In the genomic region with DNA sequence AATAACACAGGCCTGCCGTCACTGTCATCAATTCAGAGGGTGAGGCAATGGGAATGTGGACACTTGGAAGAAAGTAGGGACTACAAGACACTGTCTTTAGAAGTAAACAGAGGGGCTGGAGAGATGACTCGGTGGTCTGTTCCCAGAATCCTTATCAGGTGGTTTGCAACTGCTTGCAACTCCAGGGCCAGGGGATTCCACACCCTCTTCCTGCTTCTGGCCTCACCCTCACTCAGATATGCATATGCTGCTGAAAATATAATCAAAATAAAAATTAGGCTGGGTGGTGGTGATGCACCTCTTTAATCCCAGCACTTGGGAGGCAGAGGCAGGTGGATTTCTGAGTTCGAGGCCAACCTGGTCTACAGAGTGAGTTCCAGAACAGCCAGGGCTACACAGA, we compare ENCODE assay signal across 25 mouse cellular contexts. TPM values are rescaled to one million over a fixed set of nuclear protein-coding genes. Genes with fewer than 3 reads are reported as not detected.
"Had no signal": no experiment of that assay in that cellular context is flagged by ENCODE, and none has a peak within 500 bp of the region (broad histone marks: within the 10 kb centered on the region; RNA-seq: fewer than 3 reads in every experiment).

No protein-coding gene starts in this region.

- H3K27ac ChIP-seq: liver, embryonic 15.5 days; midbrain, embryonic 10.5 days; midbrain, embryonic 12.5 days; midbrain, embryonic 15.5 days; neural tube, embryonic 12.5 days; stomach, embryonic 15.5 days; stomach, postnatal 0 days had no signal

- DNase-seq: lung, adult 18-20 months; lung, embryonic 14.5 days; lung, postnatal 10 days; lung, postnatal 4 days; retina, postnatal 1 day; right cerebral cortex, adult 18-20 months; right cerebral cortex, postnatal 25 days; right cerebral cortex, postnatal 4 days; spleen, adult 18-20 months; thymus, adult 2 months; thymus, postnatal 25 days; thymus, postnatal 4 days had no signal

- H3K4me2 ChIP-seq: lung, embryonic 14.5 days; midbrain, embryonic 12.5 days; midbrain, embryonic 15.5 days; neural tube, embryonic 12.5 days had no signal

- H3K9ac ChIP-seq: liver, embryonic 15.5 days; lung, embryonic 14.5 days; midbrain, embryonic 12.5 days; midbrain, embryonic 15.5 days; neural tube, embryonic 12.5 days; stomach, embryonic 15.5 days had no signal

- H3K9me3 ChIP-seq: liver, embryonic 15.5 days; midbrain, embryonic 15.5 days; stomach, embryonic 15.5 days had no signal

- ATAC-seq: midbrain, embryonic 15.5 days had no signal

- H3K36me3 ChIP-seq: liver, embryonic 15.5 days; midbrain, embryonic 10.5 days; midbrain, embryonic 12.5 days; midbrain, embryonic 15.5 days; neural tube, embryonic 12.5 days; stomach, embryonic 15.5 days had no signal

- H3K4me3 ChIP-seq: midbrain, embryonic 12.5 days; midbrain, embryonic 15.5 days; neural tube, embryonic 12.5 days; stomach, embryonic 15.5 days had no signal

RNA-seq across cellular contexts. Expression of a gene that starts 1.4 kb away (rescaled TPM):
- total RNA-seq: megakaryocyte-erythroid progenitor cell, adult 5-6 weeks; monocyte, adult 5-6 weeks had no signal
- polyA plus RNA-seq: midbrain, postnatal 0 days; neural tube, embryonic 14.5 days had no signal

RNA-seq across cellular contexts. Expression of a gene that starts 6.3 kb away (rescaled TPM):
- total RNA-seq: megakaryocyte-erythroid progenitor cell, adult 5-6 weeks; monocyte, adult 5-6 weeks; neutrophil, adult 5-6 weeks had no signal
- polyA plus RNA-seq: liver, embryonic 15.5 days; midbrain, embryonic 10.5 days; midbrain, embryonic 12.5 days; midbrain, embryonic 15.5 days; neural tube, embryonic 12.5 days; neural tube, embryonic 14.5 days; small intestine, adult 2 months had no signal
